Mouse (Mus musculus) common myeloid progenitor, adult 5-6 weeks (primary cell): ENCODE measurements around the gene Cabin1. TPM values are rescaled to one million over a fixed set of nuclear protein-coding genes. Genes with fewer than 3 reads are reported as not detected.

Source experiments
- ATAC-seq: replicated peaks from 2 replicates; pipeline ENCODE4 v1.8.0; 2016; ENCODE audit warnings: low read depth, mild to moderate bottlenecking, moderate TSS enrichment, inconsistent platforms; ENCODE audit not compliant: poor library complexity, severe bottlenecking
- total RNA-seq: library from RNA; stranded (forward); fragments of 200-1000, 187-1606 nt; gene quantifications from 2 replicates; pipeline ENCODE4 v1.2.3, GENCODE M21; 2017

The Cabin1 gene
- total RNA-seq, 1 experiment from 2014 or later: 38.6 TPM

- ATAC-seq: no peak
These were observed 155.2 kb downstream of the Cabin1 start for GRCm38 (mm10) chr10:75608975-75609374.

GRCm38 (mm10) chr10:75607253-75607652, 156.9 kb downstream of the Cabin1 start:
- ATAC-seq: no peak

GRCm38 (mm10) chr10:75605162-75605846, 158.8 kb downstream of the Cabin1 start:
- ATAC-seq: no peak

- ATAC-seq: no peak
These were observed 163.9 kb downstream of the Cabin1 start for GRCm38 (mm10) chr10:75600189-75600730.

Other genes with a start within 250 kb of the Cabin1 start
- gene Snrpd3, start 246.8 kb downstream of the Cabin1 start, total RNA-seq: 82.7 and 123 TPM in 2 replicates
- gene Gucd1, start 246.4 kb downstream of the Cabin1 start, total RNA-seq: 11.5 and 13.3 TPM in 2 replicates
- gene Lrrc75b, start 204.0 kb downstream of the Cabin1 start, total RNA-seq: not detected in 2 replicates
- gene Ggt1, start 202.7 kb downstream of the Cabin1 start, total RNA-seq: 0.23 TPM in 1 of 2 replicates, not detected in the other
- 4.6 and 7.8 TPM in 2 replicates for gene Ggt5, start 175.0 kb downstream of the Cabin1 start, total RNA-seq
- gene Susd2, start 120.3 kb downstream of the Cabin1 start, total RNA-seq: 0.59 TPM in 1 of 2 replicates, not detected in the other
- gene Ddt, start 9.1 kb upstream of the Cabin1 start, total RNA-seq: 36.5 and 63.9 TPM in 2 replicates
- not detected in 2 replicates for gene Gm20441, start 16.6 kb upstream of the Cabin1 start, total RNA-seq
- 2.3 and 7.5 TPM in 2 replicates for gene Gstt3, start 17.1 kb upstream of the Cabin1 start, total RNA-seq
- gene Gstt1, start 34.2 kb upstream of the Cabin1 start, total RNA-seq: 0.63 and 0.96 TPM in 2 replicates
- gene Gstt4, start 58.2 kb upstream of the Cabin1 start, total RNA-seq: not detected in 2 replicates
- gene Gstt2, start 73.1 kb upstream of the Cabin1 start, total RNA-seq: 10.7 and 19.0 TPM in 2 replicates
- gene Mif, start 95.9 kb upstream of the Cabin1 start, total RNA-seq: 521 and 525 TPM in 2 replicates
- gene Derl3, start 129.1 kb upstream of the Cabin1 start, total RNA-seq: not detected in 2 replicates
- gene Smarcb1, start 157.3 kb upstream of the Cabin1 start, total RNA-seq: 76.4 and 88.3 TPM in 2 replicates
- gene Chchd10, start 168.8 kb upstream of the Cabin1 start, total RNA-seq: 39.6 and 50.1 TPM in 2 replicates
- gene Mmp11, start 172.2 kb upstream of the Cabin1 start, total RNA-seq: 1.6 TPM in 1 of 2 replicates, not detected in the other
- gene Gm867, start 176.3 kb upstream of the Cabin1 start, total RNA-seq: not detected in 2 replicates
- not detected in 2 replicates for gene Vpreb3, start 178.7 kb upstream of the Cabin1 start, total RNA-seq
- gene Gm5134, start 190.2 kb upstream of the Cabin1 start, total RNA-seq: 0.46 TPM in 1 of 2 replicates, not detected in the other